Mouse (Mus musculus) left cerebral cortex, adult 11 months (tissue): ENCODE results near the gene Wwox.

Source experiments
- DNase-seq: peaks from one replicate; pipeline ENCODE4 v3.0.0; 2022; ENCODE audit warnings: low spot score

Wwox gene

DNA sequence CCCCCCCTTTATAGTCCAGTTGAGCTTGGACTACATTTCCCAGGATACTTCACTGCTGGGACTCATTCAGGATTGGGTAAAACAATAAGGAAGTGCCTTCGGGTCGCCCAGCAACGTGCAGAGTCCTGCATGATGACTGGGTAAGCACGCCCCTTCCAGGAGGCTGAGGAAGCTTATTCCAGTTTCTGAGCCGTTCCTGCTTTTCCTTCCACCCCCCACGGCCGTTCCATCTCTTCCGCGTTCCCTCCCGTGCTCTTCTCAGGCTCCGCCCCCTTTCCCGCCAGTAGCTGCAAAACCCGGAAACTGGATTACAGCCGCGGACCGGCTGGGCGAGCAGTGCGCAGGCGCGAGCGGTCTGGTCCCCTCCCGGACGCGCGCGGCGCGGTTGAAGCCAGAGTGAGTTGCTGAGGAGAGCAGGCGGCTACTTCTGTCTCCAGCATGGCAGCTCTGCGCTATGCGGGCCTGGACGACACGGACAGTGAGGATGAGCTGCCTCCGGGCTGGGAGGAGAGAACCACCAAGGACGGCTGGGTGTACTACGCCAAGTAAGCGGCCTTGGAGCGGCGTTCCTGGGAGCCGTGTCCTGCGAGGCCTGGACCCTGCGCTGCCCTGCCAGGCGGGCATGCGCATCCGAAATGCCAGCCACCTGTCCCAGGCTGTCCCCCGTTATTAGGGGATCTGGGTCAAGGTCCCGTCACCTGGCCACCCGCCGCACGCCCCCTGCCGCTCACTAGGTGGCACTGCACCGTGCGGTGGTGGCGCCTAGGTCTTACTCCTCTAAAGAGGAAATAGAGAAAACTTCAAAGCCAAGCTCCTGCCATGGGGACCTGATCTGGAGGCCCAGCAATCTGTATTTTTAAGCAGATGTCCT, at the start of gene Wwox:
TSS of gene Wwox (plus strand) at position 322 of the 871 bp plus-strand sequence.
- peak; percentile 98 for DNase-seq

DNA sequence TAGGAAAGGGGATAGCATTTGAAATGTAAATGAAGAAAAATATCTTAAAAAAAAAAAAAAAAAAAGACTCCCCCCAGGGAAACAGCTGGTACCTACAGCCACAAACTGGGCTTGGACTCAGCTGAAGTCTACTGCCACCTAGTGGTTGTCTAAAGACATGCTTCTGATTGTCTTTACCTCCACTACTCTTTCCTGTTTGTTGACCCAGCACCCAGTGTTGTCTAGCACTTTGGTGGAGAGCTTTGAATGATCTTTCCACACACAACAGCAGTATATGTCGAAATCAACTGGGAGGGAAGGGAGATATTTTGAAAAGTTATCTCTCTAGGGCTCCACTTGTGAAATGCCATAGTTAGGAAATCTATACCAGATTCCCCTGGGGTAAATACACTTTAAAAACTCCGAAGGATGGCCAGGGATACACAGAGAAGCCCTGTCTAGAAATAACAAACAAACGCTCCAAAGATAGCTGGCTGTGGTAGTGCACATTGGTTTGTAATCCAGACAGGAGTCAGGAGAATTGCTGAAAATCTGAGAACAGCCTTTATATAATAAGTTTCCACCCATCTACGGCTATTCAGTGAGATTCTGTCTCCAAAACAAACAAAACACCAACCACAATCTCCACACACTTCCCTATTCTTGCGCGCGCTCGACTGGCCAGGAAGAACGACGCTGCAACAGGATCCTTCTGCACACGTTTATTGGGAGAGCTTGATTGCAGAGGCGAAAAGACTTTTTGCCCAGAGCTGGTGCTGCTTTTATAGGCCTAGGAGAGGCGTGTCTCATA, 48.8 kb upstream of the Wwox start:
- DNase-seq, result no peak

DNA sequence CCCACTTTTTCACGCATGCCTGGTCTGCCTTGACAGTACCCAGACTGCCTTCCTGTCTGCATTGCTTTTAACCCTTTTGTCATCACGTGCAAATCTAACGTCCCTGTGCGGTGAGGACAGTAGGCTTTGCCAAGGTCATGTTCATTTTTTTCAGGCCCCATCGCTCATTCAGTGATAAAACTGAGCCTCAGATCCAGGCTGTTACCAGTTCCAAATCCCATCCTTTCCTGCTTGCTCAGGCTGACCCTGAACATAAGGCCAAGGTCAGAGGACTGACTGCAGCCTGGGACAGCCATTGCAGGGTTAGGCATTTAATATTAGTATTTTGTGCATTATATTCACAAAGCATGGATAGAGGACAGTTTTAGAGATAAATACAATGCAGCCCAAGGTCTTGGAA, 41.1 kb upstream of the Wwox start:
- DNase-seq, result no peak

DNA sequence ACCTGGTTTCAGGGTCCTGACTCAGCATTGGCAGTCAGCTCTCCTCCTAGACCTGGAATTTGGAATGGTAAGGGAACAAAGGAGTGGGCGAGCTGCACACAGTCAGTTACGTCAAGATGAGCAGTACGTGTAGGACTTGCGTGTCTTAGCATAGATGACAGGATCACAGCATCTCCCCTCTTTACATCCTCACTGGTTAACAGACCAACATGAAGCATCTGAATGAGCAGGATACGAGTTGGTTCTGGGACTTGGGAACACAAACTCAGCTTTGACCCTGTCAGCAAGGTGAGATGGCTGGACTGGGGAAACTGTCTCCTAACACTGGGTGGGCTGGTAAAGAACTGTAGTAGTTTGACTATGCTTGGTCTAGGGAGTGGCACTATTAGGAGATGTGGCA, 40.2 kb upstream of the Wwox start:
- DNase-seq, result no peak

DNA sequence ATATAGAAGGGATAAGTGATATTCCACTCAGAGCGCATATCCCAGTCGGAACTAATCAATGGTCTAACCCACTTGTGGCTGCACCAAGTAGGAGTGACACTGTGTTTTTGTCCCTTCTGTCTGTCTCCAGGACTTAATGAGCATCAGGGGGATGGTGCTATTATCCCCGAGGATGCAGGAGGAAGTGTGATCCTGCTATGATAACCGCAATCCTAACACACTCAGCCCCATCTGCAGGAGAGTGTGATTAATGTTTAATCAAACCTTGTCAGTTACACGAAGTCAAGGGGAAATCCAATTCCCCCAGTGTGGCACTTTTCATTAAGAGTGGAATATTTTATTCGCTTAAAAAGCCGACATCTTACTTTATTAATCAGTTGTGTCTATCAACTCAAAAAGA, 37.8 kb upstream of the Wwox start:
- no peak for DNase-seq

DNA sequence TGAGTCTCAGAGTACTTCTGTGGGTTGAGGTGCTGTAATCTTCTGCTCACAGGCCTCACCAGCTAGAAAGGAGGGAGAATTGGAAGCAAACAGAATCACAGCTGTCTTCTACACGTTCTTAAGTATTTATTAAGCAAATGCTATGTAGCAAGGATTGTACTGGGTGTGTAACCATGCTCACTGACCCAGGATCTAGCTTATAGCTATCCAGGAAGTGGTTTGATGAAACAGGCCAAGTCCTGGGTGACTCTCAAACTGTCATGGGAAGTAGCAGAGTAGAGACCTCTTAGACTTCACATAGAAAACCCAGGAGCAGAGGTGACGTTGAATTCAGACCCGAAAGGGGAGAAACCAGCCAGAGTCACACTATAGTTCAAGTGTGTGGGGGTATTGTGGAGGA, 28.0 kb upstream of the Wwox start:
- DNase-seq, result no peak

DNA sequence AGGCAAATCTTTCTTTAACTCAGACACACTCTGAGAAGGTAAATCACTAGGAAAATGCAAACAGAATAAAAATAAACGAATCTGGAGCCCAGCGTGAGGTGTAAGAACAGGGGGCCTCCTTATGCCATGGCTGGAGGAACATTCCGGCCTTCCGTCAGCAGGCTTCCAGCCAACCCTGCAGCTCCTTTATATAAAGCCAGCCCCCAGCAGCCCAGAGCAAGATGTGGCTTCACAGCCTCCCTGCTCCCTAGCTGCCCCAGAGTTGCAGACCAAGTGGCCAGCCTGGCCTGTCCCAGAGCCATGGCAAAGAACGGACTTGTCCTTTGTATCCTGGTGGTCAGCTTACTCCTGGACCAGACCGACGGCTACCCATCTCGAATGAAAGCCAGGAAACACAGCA, 21.7 kb upstream of the Wwox start, which contains the start of gene Clec3a:
TSS of gene Clec3a (plus strand) at position 301 of the 400 bp plus-strand sequence.
- no peak for DNase-seq

DNA sequence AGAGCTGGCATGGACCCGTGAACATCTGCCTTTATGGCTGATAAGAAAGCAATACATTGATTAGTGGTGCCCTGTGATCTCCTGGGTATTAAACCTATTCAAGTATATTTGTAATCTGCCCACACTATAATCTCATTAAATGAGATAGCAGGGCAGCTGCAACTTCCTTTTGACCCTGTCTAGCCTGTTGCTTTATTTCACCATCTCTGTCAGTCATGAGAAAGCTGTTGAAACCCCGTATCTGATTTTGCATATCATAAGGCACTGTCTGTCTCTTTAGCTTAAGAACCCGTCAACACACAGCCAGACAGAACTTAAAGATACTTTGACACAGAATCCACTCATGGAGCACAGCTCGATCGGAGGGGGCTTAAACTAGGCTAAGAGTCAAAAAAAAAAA, 21.0 kb upstream of the Wwox start:
- no peak for DNase-seq

DNA sequence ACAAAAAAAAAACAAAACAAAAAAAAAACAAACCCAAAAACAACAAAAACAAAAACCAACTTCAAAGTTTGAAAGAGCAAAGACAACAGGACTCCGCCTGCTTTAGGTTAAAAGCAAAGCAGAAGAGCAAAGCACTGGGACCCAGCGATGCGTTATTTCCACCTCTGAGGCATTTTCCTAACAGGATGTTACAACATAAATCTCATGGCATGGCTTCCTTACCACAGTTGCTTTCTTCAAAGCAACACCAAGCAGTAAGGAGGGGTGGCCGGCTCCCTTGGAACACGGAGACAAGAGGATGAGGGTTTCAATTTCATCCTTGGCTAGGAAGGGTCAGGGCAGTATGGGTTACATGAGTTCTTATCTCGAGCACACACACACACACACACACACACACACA, 20.6 kb upstream of the Wwox start:
- no peak for DNase-seq

DNA sequence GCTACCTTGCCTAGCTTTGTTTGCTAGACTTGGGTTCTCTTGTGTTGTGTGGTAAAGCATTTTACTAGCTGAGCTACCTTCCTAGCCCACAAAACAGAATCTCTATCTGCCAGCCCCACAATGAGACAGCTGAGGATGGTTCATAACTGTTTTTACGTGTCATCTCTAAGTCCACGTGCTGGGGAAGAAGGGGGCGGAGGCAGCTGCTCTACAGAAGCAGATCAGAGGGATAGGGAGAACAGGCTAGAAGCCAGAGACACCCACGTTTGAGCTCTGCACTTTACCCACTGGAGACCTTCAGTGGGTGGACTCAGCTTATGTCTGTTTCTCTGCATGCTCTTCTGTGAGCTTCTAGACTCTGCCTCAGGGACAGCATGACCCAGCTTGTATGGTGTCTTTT, 17.9 kb upstream of the Wwox start:
- DNase-seq, result no peak

DNA sequence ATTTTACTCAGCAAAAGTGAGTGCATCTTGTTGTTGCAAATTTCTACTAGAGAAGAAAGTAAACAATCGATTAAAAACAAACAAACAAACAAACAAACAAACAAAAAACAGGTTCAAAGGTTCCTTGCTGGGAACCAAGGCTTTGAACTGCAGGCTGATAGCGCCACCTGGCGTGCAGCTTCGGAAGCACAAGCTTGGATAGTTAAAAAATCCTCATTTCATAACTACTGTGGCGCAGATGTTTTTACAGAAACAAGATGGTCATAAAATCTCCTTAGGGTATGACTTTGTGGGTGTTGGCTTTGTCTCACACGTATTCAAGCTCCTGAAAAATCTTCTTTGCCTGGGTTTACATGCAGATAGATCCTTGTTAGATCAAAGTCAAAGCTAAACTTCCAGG, 1.2 kb upstream of the Wwox start:
- no peak for DNase-seq

DNA sequence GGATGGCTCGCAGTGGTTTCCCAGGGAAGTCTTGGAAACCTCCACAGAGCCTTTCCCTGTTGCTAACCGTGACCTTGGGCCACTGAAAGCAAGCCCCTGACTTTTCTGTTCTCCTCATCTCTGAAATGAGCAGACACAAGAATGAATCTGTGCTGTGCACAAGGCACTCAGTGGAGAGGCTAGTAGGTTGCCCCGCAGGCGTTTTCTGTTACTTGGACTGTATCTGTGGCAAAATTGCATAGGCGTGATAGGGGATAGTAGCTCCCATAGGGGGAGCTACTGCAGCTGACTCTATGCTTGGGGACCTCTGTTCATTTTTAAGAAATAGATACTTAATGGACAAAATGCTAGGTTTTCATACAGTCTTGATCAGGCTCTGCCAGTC, 742 bp downstream of the Wwox start:
- DNase-seq, result no peak

DNA sequence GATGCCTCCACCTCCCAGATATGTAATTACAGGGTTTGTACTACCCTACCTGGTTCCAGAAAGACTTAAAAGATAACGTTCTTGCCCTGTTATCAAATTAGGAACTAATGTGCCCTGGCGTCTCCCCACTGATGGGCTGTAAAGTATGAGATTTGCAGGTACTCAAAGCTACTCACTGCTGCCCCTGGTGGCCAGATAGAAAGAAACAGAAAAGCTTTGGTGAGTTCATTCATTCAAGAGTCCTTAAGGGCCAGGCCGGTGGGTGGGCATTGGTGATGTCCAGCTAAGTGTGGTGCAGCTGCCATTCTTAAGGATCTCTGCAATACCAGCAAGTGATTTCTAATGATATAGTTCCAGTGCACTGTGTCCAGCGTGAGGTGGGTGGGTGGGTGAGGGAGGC, 2.2 kb downstream of the Wwox start:
- no peak for DNase-seq

DNA sequence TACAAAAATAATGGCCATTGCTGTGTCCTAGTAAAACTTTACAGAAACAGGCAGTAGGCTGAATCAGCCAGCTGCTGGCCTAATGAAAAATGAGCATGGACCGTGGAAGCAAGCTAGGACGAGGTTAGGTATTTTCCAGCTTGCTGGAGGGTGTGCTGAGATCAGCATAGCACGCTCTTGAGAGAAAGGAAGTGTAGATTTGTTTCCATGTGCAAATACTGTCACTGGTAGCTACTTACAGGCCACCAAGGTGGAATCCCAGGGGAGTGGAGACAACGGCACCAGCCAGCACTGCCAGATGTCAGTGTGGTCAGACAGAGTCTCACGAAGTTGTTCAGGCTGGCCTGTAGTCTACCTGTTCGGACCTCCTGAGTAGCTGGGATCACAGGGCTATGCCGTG, 7.4 kb downstream of the Wwox start:
- DNase-seq, result no peak

DNA sequence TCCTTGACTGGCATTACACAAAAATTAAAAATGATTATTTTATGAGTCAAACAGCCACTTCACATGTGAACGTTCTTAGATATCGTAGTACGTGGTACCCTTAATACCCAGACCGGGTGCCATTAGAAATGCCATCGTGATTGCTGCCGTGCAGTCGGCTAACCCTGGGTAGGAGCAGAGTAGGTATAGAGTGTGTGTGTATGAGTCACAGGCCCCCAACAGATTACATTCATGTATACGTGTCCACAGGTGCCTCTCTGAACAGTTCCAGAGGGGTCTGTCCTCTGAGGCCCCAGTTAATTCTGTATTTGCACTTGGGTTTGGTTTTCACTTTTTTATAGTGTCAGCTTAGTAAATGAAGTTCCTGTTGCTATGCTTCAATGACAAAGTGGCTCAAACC, 12.8 kb downstream of the Wwox start:
- DNase-seq, result no peak

DNA sequence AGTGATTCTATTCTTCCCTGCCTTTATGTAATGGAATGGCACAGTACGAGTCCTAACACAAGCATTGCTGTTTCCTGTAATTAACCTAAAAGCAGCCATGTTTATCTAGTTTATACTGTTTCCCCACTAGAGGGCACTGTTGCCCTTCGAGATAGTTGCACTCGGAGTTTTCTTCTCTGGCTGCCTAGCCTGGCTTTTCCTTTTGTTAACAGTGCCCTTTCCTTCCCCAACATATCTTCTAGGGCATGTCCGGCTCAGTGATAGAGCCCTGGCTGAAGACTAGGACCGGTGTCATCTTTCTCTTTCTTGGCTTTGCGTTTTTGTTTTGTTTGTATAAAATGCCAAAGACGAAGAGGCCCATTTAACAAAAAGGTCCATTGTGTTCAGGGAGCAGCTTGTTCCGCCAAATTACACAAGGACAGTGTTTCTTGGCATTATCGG, 13.3 kb downstream of the Wwox start:
- DNase-seq, result no peak

DNA sequence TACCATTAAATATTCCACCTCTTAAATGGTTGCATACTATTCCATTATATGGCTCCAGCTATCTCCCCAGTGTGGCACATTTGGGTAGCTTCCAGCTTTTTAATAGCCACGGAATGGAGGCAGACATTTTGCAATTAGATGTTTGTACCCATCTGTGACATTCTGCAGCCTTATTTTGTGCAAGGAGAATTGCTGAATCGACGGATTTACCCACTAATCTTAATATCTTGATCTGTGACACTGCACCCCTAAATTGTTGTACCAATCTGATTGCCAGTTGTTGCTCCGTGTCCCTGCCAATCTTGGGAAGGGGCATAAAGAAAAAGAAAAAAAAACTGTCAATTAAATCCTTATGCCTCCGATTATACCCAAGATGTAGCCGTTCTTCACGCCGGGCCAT, 15.8 kb downstream of the Wwox start:
- DNase-seq, result no peak

DNA sequence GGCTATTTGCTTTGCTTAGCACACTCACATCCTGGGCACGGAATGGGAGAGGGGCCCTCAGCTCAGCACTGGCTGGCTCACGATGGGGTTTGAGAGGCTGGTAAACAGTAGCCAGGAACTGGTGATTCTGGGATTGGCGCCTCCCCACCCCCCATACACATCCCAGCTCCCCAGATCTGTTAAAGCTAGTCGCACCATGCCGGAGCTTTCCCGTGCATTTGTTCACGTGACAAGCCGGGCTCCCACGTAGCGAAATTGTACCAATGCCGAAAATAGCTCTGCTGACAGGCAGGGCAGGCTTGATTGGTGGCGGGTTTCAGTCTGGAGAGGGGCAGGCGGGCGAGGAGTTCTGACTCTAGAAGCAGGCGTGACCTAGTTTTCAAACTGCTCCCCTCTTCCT, 16.5 kb downstream of the Wwox start:
- no peak for DNase-seq

DNA sequence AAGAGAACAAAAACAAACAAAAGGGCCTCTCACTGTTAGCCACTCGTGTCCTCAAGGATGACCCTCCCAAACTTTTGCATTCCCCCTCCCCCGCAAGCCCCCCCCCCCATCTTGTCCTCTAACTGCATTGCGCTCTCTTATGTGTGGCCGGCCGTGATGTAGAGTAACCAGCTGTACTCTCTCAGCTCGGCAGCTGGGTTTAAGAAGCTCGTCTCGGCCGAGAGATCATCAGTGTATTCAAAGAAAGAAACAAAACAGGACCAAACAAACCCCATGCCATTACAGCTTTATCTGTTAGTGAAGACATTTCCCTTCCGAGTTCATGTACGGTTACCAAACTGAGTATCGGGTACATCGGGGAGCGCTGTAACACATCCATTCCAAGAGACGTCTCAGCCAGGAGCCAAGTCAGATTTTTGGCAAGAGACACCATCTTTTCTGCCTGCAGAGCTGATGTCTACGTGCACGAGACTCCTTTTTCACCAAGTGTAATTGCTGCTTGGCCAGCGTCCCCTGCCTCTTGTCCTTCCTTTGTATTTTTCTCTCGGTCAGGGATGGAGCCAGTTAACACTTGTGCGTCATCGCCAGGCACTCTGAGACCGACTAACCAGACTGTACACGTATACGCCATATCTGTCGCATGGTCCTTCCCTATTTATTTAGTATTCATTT, 18.8 kb downstream of the Wwox start:
- DNase-seq, result no peak

DNA sequence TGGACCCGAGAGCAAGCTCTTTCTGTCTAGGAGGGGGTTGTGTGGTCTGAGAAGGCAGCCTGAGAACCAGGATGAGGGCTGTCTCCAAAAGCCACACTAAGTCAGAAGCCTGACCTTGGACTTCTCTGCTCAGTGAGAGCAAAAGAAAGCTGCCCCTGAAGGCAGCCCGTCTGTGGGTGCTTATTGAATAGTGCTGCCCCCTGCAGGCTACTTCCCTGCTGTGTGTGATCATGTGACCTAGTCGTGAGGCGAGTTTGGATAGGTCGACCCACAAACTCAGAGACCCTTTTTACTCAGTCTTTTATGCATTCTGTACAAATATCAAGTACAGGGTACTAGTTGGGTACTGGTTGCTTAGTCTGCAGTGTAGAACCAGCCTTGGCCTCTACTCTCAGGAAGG, 21.1 kb downstream of the Wwox start:
- DNase-seq, result no peak

DNA sequence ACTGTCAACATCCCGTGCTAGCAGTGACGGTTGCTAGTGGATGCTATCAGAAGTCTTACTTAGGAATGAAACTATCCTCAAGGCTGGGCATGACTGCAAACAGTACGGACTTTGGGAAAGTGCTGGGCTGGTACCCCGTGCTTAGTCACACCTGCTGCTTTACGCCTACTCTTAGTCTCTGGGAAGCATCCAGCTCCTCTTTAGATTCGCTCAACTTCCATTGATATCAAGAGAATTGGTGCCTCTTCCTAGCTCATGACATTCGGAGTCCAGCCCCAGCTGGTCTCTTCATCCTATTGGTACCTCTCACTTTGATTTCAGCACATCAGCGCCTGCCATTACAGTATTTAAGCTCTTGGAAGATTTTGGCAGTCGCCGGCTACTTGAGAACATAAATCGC, 23.1 kb downstream of the Wwox start:
- no peak for DNase-seq

DNA sequence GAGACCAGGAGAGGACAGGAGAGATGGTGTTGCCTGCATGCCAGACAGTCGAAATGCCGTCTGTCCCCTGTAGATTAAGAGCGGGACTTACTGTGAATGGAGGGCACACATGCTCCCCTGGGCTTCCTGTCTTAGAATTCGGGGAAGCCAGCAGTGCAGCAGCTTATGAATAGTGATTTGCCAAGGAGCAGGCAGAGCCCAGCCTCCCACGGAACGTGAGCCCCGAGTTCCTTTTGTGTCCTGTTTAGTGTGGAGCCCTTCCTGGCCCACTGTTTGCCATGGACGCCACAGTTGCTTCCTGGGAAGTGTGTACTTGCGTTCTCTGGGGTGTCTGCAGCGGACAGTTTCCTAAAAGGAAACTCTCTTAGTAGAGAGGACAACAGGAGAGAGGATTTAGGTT, 23.9 kb downstream of the Wwox start:
- DNase-seq, result no peak
